Comparison of ENCODE assay signal across 9 mouse cellular contexts in the genomic region with DNA sequence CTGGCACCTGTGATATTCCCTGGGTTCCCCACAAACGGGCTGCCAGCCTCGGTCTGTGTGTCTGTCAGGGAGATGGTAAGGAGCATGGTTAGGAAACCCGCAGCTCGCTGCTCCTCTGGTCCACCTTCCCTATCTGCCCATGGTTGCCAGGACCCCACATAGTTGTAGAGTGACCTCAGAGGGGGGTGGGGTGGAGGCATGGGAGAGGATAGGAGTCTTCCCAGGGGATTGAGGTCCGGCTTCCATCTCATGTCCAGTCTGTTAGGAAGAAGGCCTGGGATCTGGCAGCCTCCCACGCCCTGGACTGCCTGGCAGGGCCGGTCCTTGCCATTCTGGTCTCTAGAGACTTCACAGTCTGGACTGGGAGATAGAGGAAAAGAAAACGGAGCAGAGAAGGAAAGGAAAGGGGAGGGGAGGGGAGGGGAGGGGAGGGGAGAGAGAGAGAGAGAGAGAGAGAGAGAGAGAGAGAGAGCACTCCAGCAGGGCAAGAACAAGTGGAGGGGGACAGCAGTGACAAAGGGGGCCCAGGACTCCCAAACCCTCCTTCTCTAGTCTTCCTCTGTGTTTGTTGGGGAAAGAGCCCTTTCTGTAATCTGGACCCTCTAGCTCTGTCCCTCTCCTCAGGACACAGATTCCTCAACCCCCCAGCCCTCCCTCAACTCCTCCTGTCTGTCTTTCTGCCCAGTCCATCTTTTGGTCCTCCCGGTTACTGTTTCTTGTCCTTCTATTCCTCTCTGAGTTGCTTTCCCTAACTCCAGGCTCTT. TPM values are rescaled to one million over a fixed set of nuclear protein-coding genes. Genes with fewer than 3 reads are reported as not detected.
DNase-seq lines count a peak whose midpoint lies in the region; ATAC-seq lines count a peak whose summit lies in the region.
"Had no signal": no experiment of that assay in that cellular context is flagged by ENCODE, and none has a peak within 500 bp of the region (broad histone marks: within the 10 kb centered on the region; RNA-seq: fewer than 3 reads in every experiment).

No protein-coding gene starts in this region.

- peaks cover 5% of the 10 kb centered on the region; the same call in 1 of the 2 replicates for H3K36me3 ChIP-seq in kidney, embryonic 15.5 days
- peaks cover 8% of the 10 kb centered on the region; the same call in 1 of the 2 replicates for H3K36me3 ChIP-seq in embryonic facial prominence, embryonic 15.5 days
- H3K36me3 ChIP-seq in hindbrain, embryonic 12.5 days = no peaks in the 10 kb centered on the region
- H3K36me3 ChIP-seq: G1E had no signal

- H3K9me3 ChIP-seq in kidney, embryonic 15.5 days (replicated peaks) = no peaks in the 10 kb centered on the region
- no peaks in the 10 kb centered on the region for H3K9me3 ChIP-seq in embryonic facial prominence, embryonic 15.5 days (replicated peaks)
- no peaks in the 10 kb centered on the region for H3K9me3 ChIP-seq in hindbrain, embryonic 12.5 days (replicated peaks)
- H3K9me3 ChIP-seq: G1E had no signal

- 21% methylated on average over 9 of the region's 9 CpGs for whole genome bisulfite sequencing in kidney, embryonic 15.5 days
- WGBS in embryonic facial prominence, embryonic 15.5 days = 17% methylated on average over 9 of the region's 9 CpGs
- WGBS in hindbrain, embryonic 12.5 days = 26% methylated on average over 9 of the region's 9 CpGs

- peak overlapping the region; percentile 68 for H3K9ac ChIP-seq in kidney, embryonic 15.5 days
- peak overlapping the region; percentile 64; the same call in 1 of the 2 replicates for H3K9ac ChIP-seq in embryonic facial prominence, embryonic 15.5 days
- peak overlapping the region; percentile 63 for H3K9ac ChIP-seq in hindbrain, embryonic 12.5 days

- H3K4me1 ChIP-seq in kidney, embryonic 15.5 days = peaks cover 42% of the 10 kb centered on the region
- H3K4me1 ChIP-seq in embryonic facial prominence, embryonic 15.5 days = peaks cover 40% of the 10 kb centered on the region
- H3K4me1 ChIP-seq in hindbrain, embryonic 12.5 days = peaks cover 23% of the 10 kb centered on the region

- peak overlapping the region; percentile 90 for H3K4me2 ChIP-seq in kidney, embryonic 15.5 days
- peak overlapping the region; percentile 81 for H3K4me2 ChIP-seq in embryonic facial prominence, embryonic 15.5 days (replicated peaks)
- H3K4me2 ChIP-seq in hindbrain, embryonic 12.5 days (replicated peaks) = peak overlapping the region; percentile 77

- H3K4me3 ChIP-seq in kidney, embryonic 15.5 days (replicated peaks) = peak overlapping the region; percentile 66
- H3K4me3 ChIP-seq in embryonic facial prominence, embryonic 15.5 days (replicated peaks) = peak overlapping the region; percentile 70
- peak overlapping the region; percentile 43 for H3K4me3 ChIP-seq in hindbrain, embryonic 12.5 days

- H3K27ac ChIP-seq in kidney, embryonic 15.5 days = peak overlapping the region; percentile 81
- peak overlapping the region; percentile 86 for H3K27ac ChIP-seq in embryonic facial prominence, embryonic 15.5 days (replicated peaks)
- peak overlapping the region; percentile 44; the same call in 1 of the 2 replicates for H3K27ac ChIP-seq in hindbrain, embryonic 12.5 days

- no peak for DNase-seq in kidney, adult 9 months
- DNase-seq in lung, postnatal 14 days = peak; percentile 27
- DNase-seq in right cerebral cortex, adult 2 months (ENCODE audit: low spot score in 2 of 2) = no peak
- no peak for DNase-seq in spleen, adult 12 weeks (ENCODE audit: low spot score)

- no peaks in the 10 kb centered on the region for H3K27me3 ChIP-seq in kidney, embryonic 15.5 days
- no peaks in the 10 kb centered on the region for H3K27me3 ChIP-seq in embryonic facial prominence, embryonic 15.5 days
- H3K27me3 ChIP-seq in hindbrain, embryonic 12.5 days = 0 out of 2 replicates have a peak, but pooled peaks cover 3% of the 10 kb centered on the region

- peak; percentile 7; the same call in 1 of the 2 replicates for ATAC-seq in kidney, embryonic 15.5 days (replicated peaks; ENCODE audit: low FRiP score)
- ATAC-seq in embryonic facial prominence, embryonic 15.5 days (ENCODE audit: insufficient number of reproducible peaks, low FRiP score, low TSS enrichment, low read depth) = no peak
- peak; percentile 36; the same call in 1 of the 2 replicates for ATAC-seq in hindbrain, embryonic 12.5 days (ENCODE audit: low FRiP score)
- no peak for ATAC-seq in megakaryocyte-erythroid progenitor cell, adult 5-6 weeks (replicated peaks; ENCODE audit: low FRiP score, low TSS enrichment, poor library complexity, severe bottlenecking)

RNA-seq across cellular contexts. Expression of a gene that starts 0.9 kb away (rescaled TPM):
- 81.9 and 91.5 TPM in 2 replicates for polyA plus RNA-seq in kidney, embryonic 15.5 days (2015; fragmentation: Nextera tagmentation; extraction: Ambion mirVana)
- 112 and 124 TPM in 2 replicates for polyA plus RNA-seq in embryonic facial prominence, embryonic 15.5 days (2015; fragmentation: Nextera tagmentation; extraction: Ambion mirVana)
- polyA plus RNA-seq in hindbrain, embryonic 12.5 days (2016; fragmentation: Nextera tagmentation; extraction: Ambion mirVana) = 36.6 and 40.8 TPM in 2 replicates
- total RNA-seq in megakaryocyte-erythroid progenitor cell, adult 5-6 weeks (2014; fragmentation: Nextera tagmentation) = 0.68 and 1.0 TPM in 2 replicates
- 0.70 and 1.4 TPM in 2 replicates for total RNA-seq in megakaryocyte-erythroid progenitor cell, adult 5-6 weeks (2017)
- polyA plus RNA-seq: G1E had no signal

RNA-seq across cellular contexts. Expression of a gene that starts 29.1 kb away (rescaled TPM):
- polyA plus RNA-seq in kidney, embryonic 15.5 days (2015; fragmentation: Nextera tagmentation; extraction: Ambion mirVana) = 17.2 and 18.1 TPM in 2 replicates
- 6.1 and 7.8 TPM in 2 replicates for polyA plus RNA-seq in embryonic facial prominence, embryonic 15.5 days (2015; fragmentation: Nextera tagmentation; extraction: Ambion mirVana)
- 1.8 TPM in 2 replicates for polyA plus RNA-seq in hindbrain, embryonic 12.5 days (2016; fragmentation: Nextera tagmentation; extraction: Ambion mirVana)
- not detected in 2 replicates for total RNA-seq in megakaryocyte-erythroid progenitor cell, adult 5-6 weeks (2014; fragmentation: Nextera tagmentation)
- total RNA-seq in megakaryocyte-erythroid progenitor cell, adult 5-6 weeks (2017) = not detected in 2 replicates
- polyA plus RNA-seq: G1E had no signal

RNA-seq across cellular contexts. Expression of a gene that starts 33.1 kb away (rescaled TPM):
- 61.3 and 65.0 TPM in 2 replicates for polyA plus RNA-seq in kidney, embryonic 15.5 days (2015; fragmentation: Nextera tagmentation; extraction: Ambion mirVana)
- polyA plus RNA-seq in embryonic facial prominence, embryonic 15.5 days (2015; fragmentation: Nextera tagmentation; extraction: Ambion mirVana) = 56.8 and 61.0 TPM in 2 replicates
- polyA plus RNA-seq in hindbrain, embryonic 12.5 days (2016; fragmentation: Nextera tagmentation; extraction: Ambion mirVana) = 68.6 and 76.6 TPM in 2 replicates
- total RNA-seq in megakaryocyte-erythroid progenitor cell, adult 5-6 weeks (2014; fragmentation: Nextera tagmentation) = 171 and 188 TPM in 2 replicates
- total RNA-seq in megakaryocyte-erythroid progenitor cell, adult 5-6 weeks (2017) = 139 and 159 TPM in 2 replicates

Comparison
In these comparisons a context has a peak if more than half of its experiments do, and no peak if none do; other contexts are left out.
1. ATAC-seq: peak in kidney, embryonic 15.5 days (single experiment) and hindbrain, embryonic 12.5 days (single experiment); none in embryonic facial prominence, embryonic 15.5 days (single experiment) and megakaryocyte-erythroid progenitor cell, adult 5-6 weeks (single experiment).
2. Peak in every context shown above with its lines, with median percentiles within 50 percentile points of each other: H3K27ac ChIP-seq, H3K4me2 ChIP-seq, H3K4me3 ChIP-seq and H3K9ac ChIP-seq.